Mouse (Mus musculus): ENCODE data around the gene Capn2. TPM values are rescaled to one million over a fixed set of nuclear protein-coding genes. Genes with fewer than 3 reads are reported as not detected.
A peak's percentile ranks its signal among the peaks of the same experiment; 100 is the strongest.

The Capn2 gene
- total RNA-seq, 2 experiments from 2014 or later = 60.2 to 70.7 TPM

- peak; percentile 76 for DNase-seq
- intact Hi-C loops (cut with DNase I; ENCODE audit: low total_unique reads) = no loop called here
Observed at GRCm38 (mm10) chr1:182506229-182506986, 11.0 kb downstream of the Capn2 start.

GRCm38 (mm10) chr1:182505291-182505690, 12.1 kb downstream of the Capn2 start:
- no peak for DNase-seq
- intact Hi-C loops (cut with DNase I; ENCODE audit: low total_unique reads) = no loop called here

GRCm38 (mm10) chr1:182504223-182504622, 13.2 kb downstream of the Capn2 start:
- intact Hi-C loops (cut with DNase I; ENCODE audit: low total_unique reads) = no loop called here
- peak; percentile 82 for DNase-seq

GRCm38 (mm10) chr1:182503206-182503900, 14.1 kb downstream of the Capn2 start:
- DNase-seq = no peak
- intact Hi-C loops (cut with DNase I; ENCODE audit: low total_unique reads) = no loop called here

- DNase-seq = no peak
- intact Hi-C loops (cut with DNase I; ENCODE audit: low total_unique reads) = no loop called here
Observed at GRCm38 (mm10) chr1:182502491-182503050, 14.8 kb downstream of the Capn2 start.

- intact Hi-C loops (cut with DNase I; ENCODE audit: low total_unique reads) = no loop called here
- peak; percentile 44 for DNase-seq
Observed at GRCm38 (mm10) chr1:182501815-182502405, 15.5 kb downstream of the Capn2 start.

GRCm38 (mm10) chr1:182500843-182501242, 16.6 kb downstream of the Capn2 start:
- intact Hi-C loops (cut with DNase I; ENCODE audit: low total_unique reads) = no loop called here
- no peak for DNase-seq

GRCm38 (mm10) chr1:182500224-182500623, 17.2 kb downstream of the Capn2 start:
- DNase-seq = no peak
- intact Hi-C loops (cut with DNase I; ENCODE audit: low total_unique reads) = no loop called here

GRCm38 (mm10) chr1:182499443-182500089, 17.8 kb downstream of the Capn2 start:
- DNase-seq = no peak

GRCm38 (mm10) chr1:182497736-182498135, 19.7 kb downstream of the Capn2 start:
- no peak for DNase-seq
- intact Hi-C loops (cut with DNase I; ENCODE audit: low total_unique reads) = no loop called here

More at GRCm38 (mm10) chr1:182499443-182500089, 17.8 kb downstream of the Capn2 start:
- intact Hi-C loops (cut with DNase I; ENCODE audit: low total_unique reads) = no loop called here

- DNase-seq = no peak
- intact Hi-C loops (cut with DNase I; ENCODE audit: low total_unique reads) = no loop called here
Observed at GRCm38 (mm10) chr1:182496685-182497084, 20.7 kb downstream of the Capn2 start.

GRCm38 (mm10) chr1:182494285-182495145, 22.9 kb downstream of the Capn2 start:
- intact Hi-C loops (cut with DNase I; ENCODE audit: low total_unique reads) = no loop called here
- DNase-seq = no peak

- intact Hi-C loops (cut with DNase I; ENCODE audit: low total_unique reads) = loop anchor here (2.0 kb wide), 1 partner anchor 21 kb away; no protein-coding TSS in a partner anchor
- DNase-seq = no peak
Observed at GRCm38 (mm10) chr1:182491839-182492238, 25.6 kb downstream of the Capn2 start.

- intact Hi-C loops (cut with DNase I; ENCODE audit: low total_unique reads) = loop anchor here (2.0 kb wide), 1 partner anchor 22 kb away; no protein-coding TSS in a partner anchor
- DNase-seq = no peak
Observed at GRCm38 (mm10) chr1:182490568-182490967, 26.8 kb downstream of the Capn2 start.

GRCm38 (mm10) chr1:182489803-182490452, 27.5 kb downstream of the Capn2 start:
- DNase-seq = peak; percentile 95
- intact Hi-C loops (cut with DNase I; ENCODE audit: low total_unique reads) = loop anchor here (2.0 to 5.0 kb wide), 2 partner anchors 23 to 52 kb away; no protein-coding TSS in a partner anchor

GRCm38 (mm10) chr1:182488503-182488902, 28.9 kb downstream of the Capn2 start:
- intact Hi-C loops (cut with DNase I; ENCODE audit: low total_unique reads) = loop anchor here (5.0 kb wide), 1 partner anchor 54 kb away; no protein-coding TSS in a partner anchor
- DNase-seq = no peak

GRCm38 (mm10) chr1:182483910-182484274, 33.5 kb downstream of the Capn2 start:
- DNase-seq = no peak
- intact Hi-C loops (cut with DNase I; ENCODE audit: low total_unique reads) = no loop called here

All from gastrocnemius, postnatal 14 days (tissue).